Mouse (Mus musculus) adrenal gland, adult (tissue): ENCODE results near the gene Golm1.

Experiments
- DNase-seq, 2 experiments: peaks; one replicate each; pipeline ENCODE4 v3.0.0; 2022 to 2023; ENCODE audit warnings: low spot score in 1 of 2; ENCODE audit not compliant: inconsistent age in 2 of 2

Golm1 gene

DNA sequence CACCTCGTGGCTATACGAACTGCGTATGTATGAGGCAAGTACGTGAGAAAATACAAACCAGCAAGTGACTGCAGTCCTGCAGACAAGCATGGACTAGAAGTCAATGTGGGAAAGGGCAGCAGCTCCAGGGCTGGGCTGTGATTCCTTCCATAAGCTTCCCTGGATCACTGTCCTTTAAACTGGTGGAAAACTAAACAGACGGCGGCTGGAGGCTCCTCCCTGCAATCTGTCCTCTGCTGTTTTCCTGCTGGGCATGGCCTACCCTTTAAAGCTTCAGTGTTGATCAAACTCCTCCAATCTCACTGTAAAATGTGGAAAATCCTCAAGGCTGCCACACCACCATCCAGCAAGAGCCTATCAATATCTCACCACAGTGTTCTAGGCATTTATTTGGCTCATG lies 27.0 kb downstream of the Golm1 start:
- DNase-seq: no peak

DNA sequence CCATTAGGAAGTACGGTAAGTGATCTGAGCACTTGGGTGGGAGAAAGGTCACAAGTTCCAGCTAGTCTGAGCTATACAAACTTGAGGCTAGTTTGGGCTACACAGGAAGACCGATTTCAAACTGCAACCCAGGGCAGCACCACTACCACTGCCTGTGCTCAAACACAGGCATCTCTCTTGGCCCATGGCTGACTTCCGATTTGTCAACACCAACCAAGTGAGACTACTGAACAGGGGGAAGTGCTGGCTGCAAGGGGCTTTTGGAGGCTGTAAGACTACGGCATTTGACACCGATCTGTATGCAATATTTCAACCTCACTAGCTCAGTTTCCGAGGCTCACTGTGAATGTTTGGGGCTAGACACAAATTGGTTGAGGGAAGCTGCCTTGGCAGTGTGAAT lies 28.1 kb downstream of the Golm1 start:
- DNase-seq: no peak

DNA sequence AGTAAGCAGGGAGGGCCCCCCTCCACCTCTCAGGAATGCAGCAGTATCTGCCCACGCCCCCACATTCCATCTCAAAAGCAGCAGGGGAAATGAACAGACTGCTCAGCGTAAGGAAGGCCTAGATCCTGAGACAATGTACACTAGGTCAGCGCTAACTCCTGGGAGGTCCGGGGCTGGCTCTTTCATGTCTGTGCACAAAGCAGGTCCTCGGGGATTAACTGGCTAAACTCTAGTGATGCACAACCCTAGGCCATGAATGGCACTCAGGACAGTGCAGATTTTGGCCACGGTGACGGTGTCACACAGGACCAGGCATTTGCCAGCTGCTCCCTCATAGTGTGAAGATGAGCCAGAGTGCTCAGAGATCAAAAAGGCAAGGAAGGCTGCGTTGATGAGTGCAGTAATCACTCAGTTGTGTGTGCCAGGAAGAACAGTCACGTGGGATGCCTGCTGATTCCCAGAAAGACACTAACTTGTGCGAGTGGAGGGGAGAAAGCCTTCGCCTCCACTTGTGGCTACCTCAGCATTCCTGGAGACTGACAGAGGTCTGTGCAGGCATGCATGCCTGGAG lies 28.9 kb downstream of the Golm1 start:
- DNase-seq: no peak

DNA sequence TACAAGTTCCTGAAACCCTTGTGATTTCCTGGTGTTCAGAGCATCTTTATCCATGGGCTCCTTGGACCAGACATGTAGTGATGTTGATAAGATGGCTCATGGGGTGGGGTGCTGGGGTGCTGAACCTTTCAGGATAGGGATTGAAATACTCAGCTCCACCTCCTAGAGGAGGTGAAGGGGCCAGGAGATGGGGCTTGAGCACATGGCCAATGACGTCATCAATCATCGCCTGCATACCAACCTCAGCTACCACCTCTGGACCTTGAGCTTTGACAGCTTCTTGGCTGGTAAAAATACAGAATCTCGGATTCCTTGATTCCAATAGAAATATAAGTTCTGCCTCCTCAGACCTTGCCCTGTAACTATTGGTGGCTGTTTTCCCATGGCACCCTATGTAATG lies 30.1 kb downstream of the Golm1 start:
- no peak for DNase-seq

DNA sequence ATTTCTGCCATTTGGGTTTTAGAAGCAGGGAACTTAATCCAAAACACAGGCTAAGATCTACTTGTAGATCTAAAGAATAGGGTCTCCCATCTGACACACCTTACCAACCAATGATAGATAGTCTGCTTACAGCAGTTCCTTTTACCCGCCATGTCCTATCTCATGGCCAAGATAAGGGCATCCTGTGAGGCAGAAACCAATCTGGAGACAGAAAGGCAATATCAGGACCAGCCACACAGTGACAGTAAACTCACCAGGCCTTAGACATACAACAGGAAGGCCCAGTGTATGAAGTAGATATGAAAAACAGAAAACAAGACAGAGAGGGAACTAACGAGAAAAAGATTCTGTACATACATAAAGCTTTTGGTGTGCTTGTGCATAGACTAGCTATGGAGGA lies 32.8 kb downstream of the Golm1 start:
- no peak for DNase-seq

DNA sequence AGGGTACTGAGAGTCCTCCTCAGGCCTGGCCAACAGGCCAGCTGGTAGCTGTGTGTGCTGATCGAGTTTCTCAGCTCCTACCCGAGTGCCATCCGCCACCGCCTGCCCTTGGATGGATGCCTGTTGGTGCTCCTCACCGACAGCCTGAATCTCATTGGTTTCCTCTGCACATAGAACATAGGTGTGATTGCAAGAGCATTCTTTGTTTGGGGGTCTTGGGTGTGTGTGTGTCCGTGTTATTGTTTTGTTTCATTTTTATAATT lies 35.5 kb downstream of the Golm1 start:
- DNase-seq: no peak

DNA sequence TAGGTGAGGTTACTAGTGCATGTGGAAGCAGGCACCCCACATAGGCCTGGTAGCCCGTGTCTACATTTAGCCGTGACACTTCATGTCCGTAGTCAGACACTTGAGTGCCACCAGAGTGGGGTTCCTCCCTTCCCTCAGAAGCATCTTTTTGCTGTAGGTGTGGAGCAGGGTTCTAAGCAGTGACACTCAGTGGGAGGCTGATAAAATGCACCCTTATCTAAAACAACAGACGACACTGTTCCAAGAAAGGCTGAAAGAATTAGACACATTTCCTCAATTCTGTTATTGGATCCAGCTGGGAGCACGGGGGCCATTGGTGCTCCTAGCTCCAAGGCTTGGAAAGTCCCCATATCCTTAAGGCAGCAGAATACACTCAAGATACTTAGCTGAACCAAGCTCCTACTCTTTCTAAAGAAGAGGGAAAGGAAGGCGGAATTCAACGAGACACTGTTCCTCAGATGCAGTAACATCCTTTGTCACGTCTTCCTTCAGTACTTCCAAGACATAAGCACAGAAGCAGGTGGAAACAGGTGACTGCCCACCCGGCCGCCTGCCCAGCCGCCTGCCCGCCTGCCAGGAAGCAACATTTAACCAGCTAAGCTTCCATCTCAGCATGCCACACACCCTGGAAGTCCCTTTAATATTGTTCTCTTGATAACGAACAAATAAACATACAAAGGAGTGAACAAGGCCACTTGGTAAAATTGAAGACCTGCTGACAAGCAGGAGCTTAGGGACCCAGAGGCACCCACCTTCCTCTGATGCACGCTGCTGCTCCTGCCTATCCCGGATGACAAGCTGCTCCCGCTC lies 36.0 kb downstream of the Golm1 start:
- no peak for DNase-seq

DNA sequence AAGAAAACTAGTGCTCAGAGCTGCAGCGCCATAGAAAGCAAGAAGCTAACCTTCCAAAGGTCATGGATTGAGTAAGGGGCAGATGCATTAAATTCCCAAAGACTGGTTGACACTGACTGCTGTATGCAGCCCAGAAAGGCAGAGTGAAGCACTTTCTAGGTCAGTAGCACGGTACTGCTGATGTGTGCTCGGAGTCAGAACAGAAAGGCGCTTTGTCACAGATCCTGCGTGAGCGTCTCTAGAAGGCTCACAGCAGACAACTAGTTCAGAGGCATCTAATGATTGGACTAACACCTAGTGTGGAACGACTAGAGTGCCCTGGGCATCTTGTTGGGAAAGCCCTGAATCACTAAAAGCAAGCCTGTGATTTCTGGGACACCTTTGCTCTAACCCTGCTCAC lies 37.8 kb downstream of the Golm1 start:
- DNase-seq: no peak

DNA sequence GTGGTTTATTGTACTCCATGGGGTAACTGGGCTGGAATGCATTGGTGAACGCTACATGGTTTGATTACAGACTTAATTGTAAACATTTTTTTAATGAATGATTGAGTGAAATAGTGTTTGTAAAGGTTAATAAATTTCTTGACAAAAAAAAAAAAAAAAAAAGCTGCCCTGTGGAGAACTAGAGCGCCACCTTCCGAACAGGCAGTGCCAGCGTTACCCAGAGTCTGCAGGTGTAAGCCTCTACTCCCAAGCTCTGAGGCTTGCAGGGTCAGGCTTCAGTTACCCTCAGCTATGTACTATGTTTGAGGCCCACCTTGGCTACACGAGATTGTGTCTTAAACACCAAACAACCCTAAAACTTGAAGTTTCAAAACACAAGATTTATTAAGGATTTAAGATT lies 41.0 kb downstream of the Golm1 start:
- DNase-seq: no peak

DNA sequence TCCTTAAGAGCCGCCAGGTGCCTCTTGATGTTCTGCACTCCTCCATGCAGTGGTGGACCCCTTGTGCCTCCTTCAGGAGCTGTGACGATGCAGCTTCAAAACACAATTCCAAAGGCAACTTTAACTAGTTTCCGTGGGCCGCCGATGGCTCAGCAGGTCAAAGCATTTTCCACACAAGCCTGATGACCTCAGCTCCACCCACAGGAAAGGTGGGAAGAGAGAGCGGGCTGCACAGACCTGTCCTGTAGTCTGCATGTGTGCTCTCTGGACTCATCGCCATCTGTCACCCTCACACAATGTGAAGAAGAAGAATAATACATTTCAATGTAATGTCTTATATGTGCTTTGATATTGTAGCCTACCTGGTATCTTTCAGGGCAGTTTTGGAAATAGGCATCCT lies 48.9 kb downstream of the Golm1 start:
- DNase-seq: no peak

DNA sequence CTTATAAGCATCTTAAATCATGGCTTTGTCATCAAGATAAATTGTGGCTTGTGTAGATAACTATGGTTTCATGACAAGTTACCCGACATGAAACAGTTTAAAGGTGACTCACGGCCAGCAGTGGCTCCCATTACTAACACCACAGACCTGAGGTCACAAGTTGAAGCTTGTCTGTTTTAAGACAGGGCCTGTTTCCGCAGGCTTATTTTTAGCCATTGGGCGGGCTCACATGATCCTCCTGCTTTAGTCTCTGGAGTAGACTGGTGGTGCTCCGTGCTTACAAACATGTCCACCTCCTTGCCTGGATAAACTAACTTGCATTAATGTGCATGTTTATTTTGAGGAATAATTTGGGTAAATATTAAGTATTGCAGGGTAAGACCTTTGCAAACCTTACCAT lies 50.7 kb downstream of the Golm1 start:
- DNase-seq: no peak

DNA sequence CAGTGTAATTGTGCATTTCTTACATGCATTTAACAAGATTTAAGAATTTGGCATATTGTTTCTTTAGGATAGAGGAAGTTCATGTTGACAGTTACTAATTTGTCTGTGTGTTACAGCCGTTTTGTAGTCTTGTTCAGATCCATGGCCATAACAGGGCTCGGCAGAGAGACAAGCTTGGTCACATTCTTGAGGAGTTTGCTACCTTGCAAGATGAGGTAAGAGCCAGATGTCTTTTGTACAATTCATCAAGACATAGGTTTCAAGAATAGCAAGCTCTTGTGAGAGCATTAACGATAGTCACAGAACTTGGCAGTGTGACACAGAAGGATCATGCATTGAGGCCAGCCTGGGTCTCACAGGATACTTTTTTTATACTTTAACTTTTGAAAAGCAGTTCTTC lies 51.2 kb downstream of the Golm1 start:
- DNase-seq: no peak

DNA sequence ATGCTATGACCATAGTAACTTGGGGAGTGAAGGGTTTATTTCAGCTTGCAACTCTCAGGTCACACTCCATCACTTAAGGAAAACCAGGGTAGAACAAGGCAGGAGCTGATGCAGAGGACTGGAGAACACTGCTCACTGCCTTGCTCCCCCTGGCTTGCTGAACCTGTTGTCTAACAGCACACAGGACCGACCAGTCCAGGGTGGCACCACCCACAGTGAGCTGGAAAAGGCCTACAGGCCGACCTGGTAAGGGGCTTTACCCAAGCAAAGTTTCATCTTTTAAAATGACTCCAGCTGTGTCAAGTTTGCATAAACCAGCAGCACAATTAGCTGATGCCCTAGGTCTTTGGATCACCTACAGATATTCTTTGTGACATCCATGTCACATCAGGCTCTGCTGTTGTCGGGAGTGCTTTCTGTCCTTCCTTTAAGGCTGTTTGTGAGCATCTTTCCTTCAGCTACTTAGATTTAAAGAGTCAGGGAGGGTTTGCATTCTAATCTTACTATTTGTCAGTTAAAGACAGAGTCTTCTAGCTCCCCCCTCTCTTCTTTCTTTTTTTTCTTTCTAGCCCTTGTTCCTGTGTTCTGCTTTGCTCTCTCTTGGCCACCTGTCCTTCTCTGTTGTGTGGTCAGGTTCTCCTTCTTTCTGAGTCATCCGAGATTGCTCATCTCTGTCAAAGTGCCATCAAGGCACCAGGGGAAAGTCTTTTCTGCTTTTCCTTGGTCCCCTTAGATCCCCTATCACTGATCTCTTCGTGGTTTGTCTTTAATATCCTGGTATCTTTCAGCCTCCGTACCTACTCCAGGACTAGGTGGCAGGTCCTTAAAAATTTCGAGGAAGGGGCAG lies 53.7 kb downstream of the Golm1 start:
- no peak for DNase-seq

DNA sequence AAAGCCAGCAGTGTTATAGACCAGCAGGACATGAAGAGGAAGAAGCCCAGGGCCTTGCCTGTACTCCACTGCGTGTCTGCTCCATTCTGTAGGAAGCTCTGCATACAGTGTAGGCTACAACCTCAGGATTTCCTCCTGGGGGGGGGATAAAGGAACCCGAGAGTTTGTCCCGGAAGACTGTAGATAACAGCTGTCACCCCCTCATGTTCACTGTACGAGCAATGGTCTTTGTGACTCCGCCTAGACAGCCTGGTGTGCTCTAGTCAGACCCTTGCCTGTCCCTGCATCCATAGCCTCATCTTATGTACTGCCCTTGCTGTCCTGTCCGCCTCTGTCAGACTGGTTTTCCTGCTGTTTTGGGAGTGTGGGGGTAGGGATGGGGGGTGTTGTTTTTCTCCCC lies 57.1 kb downstream of the Golm1 start:
- DNase-seq: no peak

DNA sequence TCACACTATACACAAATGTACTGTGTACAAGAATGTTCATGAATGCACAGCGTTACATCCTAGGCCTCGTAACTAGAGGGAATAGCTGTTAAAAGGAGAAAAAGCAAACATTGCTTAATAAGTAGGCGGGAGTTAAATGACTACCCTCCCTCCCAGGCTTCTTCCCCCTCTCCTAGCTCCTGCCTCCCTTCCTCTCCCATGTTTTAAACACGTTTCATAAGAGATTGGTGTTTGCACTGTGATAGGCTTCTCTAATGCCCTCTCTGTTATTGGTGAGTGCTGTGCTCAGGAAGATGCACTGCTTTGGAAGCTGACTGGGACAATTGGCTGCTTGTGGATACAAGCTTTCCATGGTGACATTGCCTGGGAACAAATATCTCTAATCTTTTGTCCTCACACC lies 60.1 kb downstream of the Golm1 start:
- DNase-seq: no peak

DNA sequence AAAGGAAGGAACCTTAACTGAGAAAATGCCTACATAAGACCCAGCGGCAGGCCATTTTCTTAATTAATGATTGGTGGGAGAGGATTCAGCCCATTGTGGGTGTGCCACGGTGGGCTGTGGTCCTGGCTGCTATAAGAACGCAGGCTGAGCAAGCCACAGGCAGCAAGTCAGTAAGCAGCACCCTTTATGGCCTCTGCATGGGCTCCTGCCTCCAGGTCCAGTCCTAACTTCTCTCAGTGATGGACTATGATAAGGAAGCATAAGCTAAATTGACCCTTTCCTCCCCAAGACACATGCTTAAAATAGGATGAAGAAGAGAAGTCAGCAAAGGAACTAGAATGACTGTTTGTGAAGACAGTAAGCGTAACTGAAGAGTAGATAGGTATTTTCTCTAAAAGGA lies 60.5 kb downstream of the Golm1 start:
- DNase-seq: no peak

DNA sequence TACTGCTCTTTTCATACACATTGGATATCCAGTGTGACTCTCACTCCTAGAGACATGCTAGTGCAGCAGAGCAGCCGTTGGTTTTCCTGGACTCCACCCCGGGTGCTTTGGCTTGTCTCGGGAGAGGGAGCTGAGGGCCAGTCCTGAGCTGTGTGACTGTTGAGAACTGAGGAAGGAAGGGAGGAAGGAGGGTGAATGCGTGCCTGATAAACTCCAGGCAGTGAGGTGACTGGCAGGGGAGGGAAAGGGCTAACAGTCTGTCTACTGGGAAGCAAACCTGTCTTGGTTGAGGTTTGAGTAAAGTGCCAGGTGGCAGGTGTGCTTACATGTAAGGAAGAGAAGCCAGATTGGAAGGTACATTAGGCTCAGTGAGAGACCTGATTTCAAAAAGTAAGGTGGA lies 61.7 kb downstream of the Golm1 start:
- DNase-seq: no peak

DNA sequence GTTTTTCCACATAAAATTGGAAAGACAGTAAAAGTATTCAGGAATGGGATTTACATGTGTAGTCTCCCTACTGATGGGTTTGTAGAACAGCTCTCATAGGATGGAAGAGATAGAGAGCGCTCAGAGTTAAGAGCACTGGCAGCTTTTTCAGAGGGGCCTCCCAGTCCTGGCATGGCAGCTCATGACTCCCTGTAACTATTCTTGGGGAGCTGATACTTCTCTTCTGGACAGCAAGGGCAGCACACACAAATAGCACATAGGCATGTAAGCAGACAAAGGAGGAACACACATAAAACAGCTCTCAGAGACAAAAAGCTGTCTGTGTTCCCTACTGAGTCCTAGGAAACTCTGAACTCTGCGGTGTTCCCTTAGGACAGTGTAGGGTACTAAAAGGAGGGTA lies 65.2 kb downstream of the Golm1 start:
- DNase-seq: no peak

DNA sequence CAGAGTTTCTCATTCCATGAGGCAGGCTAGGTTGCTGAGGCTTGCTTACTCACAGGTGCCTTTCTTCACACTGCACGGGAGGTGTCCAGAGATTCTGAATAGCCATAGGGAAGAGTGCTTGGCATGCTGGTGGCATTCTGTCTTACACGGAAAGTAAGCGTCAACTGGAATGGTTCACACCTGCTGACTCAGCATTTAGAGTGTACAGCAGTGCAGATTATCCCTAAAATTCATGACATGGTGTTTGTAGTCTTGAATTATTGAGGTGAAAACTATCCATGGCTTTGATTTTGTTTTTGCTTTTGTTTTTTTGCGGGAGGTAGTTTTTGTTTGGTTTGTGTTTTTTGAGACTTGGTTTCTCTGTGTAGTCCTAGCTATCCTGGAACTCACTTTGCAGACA lies 65.7 kb downstream of the Golm1 start:
- DNase-seq: no peak

DNA sequence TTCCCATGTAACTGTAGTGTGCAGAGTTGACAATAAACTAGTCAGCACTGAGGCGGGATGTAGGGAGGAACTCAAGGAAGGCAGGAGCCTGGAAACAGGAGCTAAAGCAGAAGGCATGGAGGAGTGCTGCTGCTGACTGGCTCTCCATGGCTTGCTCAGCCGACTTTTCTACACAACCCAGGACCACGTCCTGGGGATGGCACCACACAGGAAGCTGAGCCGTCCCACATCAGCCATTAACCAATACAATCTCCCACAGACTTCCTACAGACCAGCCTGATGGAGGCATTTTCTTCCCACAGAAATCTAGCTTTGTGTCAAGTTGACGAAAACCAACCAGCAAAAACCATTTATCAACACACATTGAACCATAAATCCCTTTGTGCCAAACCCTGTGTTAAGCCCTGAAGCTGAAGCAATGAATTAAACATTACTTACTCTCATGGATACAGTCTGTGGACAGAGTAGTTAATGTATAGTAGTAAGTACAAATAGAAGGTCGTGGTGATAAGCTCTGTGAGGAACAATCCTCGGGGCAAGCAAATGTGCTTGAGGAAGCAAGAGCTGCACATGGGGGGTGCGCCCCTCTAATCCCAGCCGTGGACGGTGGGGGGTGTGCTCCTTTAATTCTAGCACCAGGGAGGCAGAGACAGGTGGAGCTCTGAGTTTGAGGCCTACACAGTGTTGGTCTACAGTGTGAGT lies 70.2 kb downstream of the Golm1 start:
- no peak for DNase-seq

DNA sequence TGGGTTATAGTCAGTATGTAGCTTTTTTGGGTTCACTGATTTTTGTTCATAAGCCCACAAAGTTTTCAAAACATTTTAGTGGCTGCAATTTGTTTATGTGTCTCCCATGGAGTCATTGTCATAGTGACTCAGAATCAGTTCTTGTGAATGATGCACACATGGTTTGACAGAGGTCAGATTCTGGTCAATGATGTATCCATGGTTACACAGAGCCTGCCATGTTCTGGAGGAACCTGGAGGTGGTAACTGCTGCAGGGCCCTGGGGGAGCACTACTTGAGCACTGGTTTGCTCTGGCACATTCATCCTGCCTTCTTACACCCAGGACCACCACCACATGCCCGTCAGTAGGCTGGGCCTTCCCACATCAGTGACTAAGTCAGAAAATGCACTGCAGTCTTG lies 71.1 kb downstream of the Golm1 start:
- DNase-seq: no peak

DNA sequence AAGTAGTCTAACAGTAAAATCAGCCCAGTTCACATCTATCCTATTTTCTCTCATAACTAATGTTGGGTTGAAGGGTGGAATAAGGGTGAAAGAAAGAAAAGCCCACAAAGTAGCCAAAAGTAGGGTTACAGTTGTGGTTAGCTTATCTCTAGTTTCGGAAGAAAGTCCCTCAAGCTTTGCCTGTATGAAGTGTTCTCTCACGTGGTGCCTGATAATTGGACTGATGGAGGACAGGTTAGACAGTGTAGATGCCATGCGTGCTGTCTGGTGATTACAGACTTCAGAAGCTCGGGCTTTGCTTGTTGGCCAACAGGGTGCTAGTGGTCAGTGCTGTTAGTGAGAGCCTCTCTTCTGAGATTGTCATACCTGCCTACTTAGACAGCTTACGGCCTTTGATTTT lies 72.5 kb downstream of the Golm1 start:
- DNase-seq: no peak
